Comparison of ENCODE assay signal across 20 mouse cellular contexts in genomic region chr17:27580392-27581068, GRCm38 (mm10). TPM values are rescaled to one million over a fixed set of nuclear protein-coding genes. Genes with fewer than 3 reads are reported as not detected.
A peak's percentile ranks its signal among the peaks of the same experiment; 100 is the strongest.
DNase-seq lines count a peak whose midpoint lies in the region; ATAC-seq and TF ChIP-seq lines count a peak whose summit lies in the region.
"Had no signal": no experiment of that assay in that cellular context is flagged by ENCODE, and none has a peak within 500 bp of the region (broad histone marks: within the 10 kb centered on the region; RNA-seq: fewer than 3 reads in every experiment).

No protein-coding gene starts in this region.

- TF ChIP-seq EP300 in stomach, postnatal 0 days (optimal IDR thresholded peaks at IDR 0.05), result no peak

- no peak overlapping the region for H3K9ac ChIP-seq in forebrain, embryonic 15.5 days (replicated peaks)
- no peak overlapping the region for H3K9ac ChIP-seq in forebrain, embryonic 16.5 days (replicated peaks; ENCODE audit: low read depth, low read length)
- no peak overlapping the region for H3K9ac ChIP-seq in stomach, postnatal 0 days (ENCODE audit: low read length)
- H3K9ac ChIP-seq: embryonic facial prominence, embryonic 13.5 days; hindbrain, embryonic 13.5 days; neural tube, embryonic 13.5 days had no signal

- H3K27me3 ChIP-seq in forebrain, embryonic 15.5 days, result no peaks in the 10 kb centered on the region
- H3K27me3 ChIP-seq in forebrain, embryonic 16.5 days (replicated peaks; ENCODE audit: control insufficient read depth, insufficient read depth, low read length), result no peaks in the 10 kb centered on the region
- H3K27me3 ChIP-seq in stomach, postnatal 0 days (ENCODE audit: control insufficient read depth, insufficient read depth, low read length), result no peaks in the 10 kb centered on the region
- H3K27me3 ChIP-seq: embryonic facial prominence, embryonic 13.5 days; hindbrain, embryonic 13.5 days; neural tube, embryonic 13.5 days had no signal

- no peak overlapping the region for H3K4me2 ChIP-seq in forebrain, embryonic 15.5 days (replicated peaks)
- H3K4me2 ChIP-seq in forebrain, embryonic 16.5 days (ENCODE audit: low read length), result no peak overlapping the region
- no peak overlapping the region for H3K4me2 ChIP-seq in stomach, postnatal 0 days (replicated peaks; ENCODE audit: low read depth)
- H3K4me2 ChIP-seq: embryonic facial prominence, embryonic 13.5 days; hindbrain, embryonic 13.5 days; midbrain, embryonic 11.5 days; neural tube, embryonic 13.5 days had no signal

- WGBS in forebrain, embryonic 15.5 days, result 87% methylated on average over 20 of the region's 20 CpGs
- 89% methylated on average over 20 of the region's 20 CpGs for WGBS in forebrain, embryonic 16.5 days
- WGBS in stomach, postnatal 0 days, result 73% methylated on average over 20 of the region's 20 CpGs

- peak overlapping the region; percentile 63; the same call in 1 of the 2 replicates for H3K27ac ChIP-seq in forebrain, embryonic 15.5 days (replicated peaks)
- no peak overlapping the region for H3K27ac ChIP-seq in forebrain, embryonic 16.5 days (ENCODE audit: low read length)
- H3K27ac ChIP-seq in stomach, postnatal 0 days (replicated peaks), result no peak overlapping the region
- H3K27ac ChIP-seq: embryonic facial prominence, embryonic 13.5 days; heart, adult 2 months; hindbrain, embryonic 13.5 days; neural tube, embryonic 13.5 days had no signal

- peak; percentile 70 for DNase-seq in right cerebral cortex, adult 18-20 months
- DNase-seq in right cerebral cortex, postnatal 14 days, result no peak
- peak; percentile 63 for DNase-seq in liver
- peak; percentile 50 for DNase-seq in stomach, postnatal 0 days (ENCODE audit: low spot score)
- no peak for DNase-seq in ovary, adult 18-20 months (ENCODE audit: low spot score)
- no peak for DNase-seq in lung, postnatal 25 days (ENCODE audit: low spot score)
- DNase-seq: gastrocnemius, postnatal 10 days; heart, adult 2 months; kidney, adult 11 months; kidney, postnatal 25 days; lung, adult 18-20 months; lung, postnatal 36 days; thymus, adult 2 months had no signal

- peaks cover 7% of the 10 kb centered on the region; the same call in 1 of the 2 replicates for H3K4me1 ChIP-seq in forebrain, embryonic 15.5 days
- H3K4me1 ChIP-seq in forebrain, embryonic 16.5 days (replicated peaks; ENCODE audit: control insufficient read depth, insufficient read depth, low read length), result peaks cover 6% of the 10 kb centered on the region
- no peaks in the 10 kb centered on the region for H3K4me1 ChIP-seq in stomach, postnatal 0 days (replicated peaks; ENCODE audit: control insufficient read depth, insufficient read depth)
- H3K4me1 ChIP-seq: embryonic facial prominence, embryonic 13.5 days; hindbrain, embryonic 13.5 days; neural tube, embryonic 13.5 days had no signal

- H3K9me3 ChIP-seq in forebrain, embryonic 15.5 days, result no peaks in the 10 kb centered on the region
- no peaks in the 10 kb centered on the region for H3K9me3 ChIP-seq in forebrain, embryonic 16.5 days (ENCODE audit: control insufficient read depth, low read length)
- H3K9me3 ChIP-seq in stomach, postnatal 0 days (ENCODE audit: control insufficient read depth, low read length), result no peaks in the 10 kb centered on the region
- H3K9me3 ChIP-seq: embryonic facial prominence, embryonic 13.5 days; hindbrain, embryonic 13.5 days; neural tube, embryonic 13.5 days had no signal

- peaks cover 70% of the 10 kb centered on the region for H3K36me3 ChIP-seq in forebrain, embryonic 15.5 days
- peaks cover 24% of the 10 kb centered on the region for H3K36me3 ChIP-seq in forebrain, embryonic 16.5 days (ENCODE audit: control insufficient read depth, insufficient read depth)
- peaks cover 5% of the 10 kb centered on the region; the same call in 1 of the 2 replicates for H3K36me3 ChIP-seq in stomach, postnatal 0 days (ENCODE audit: control insufficient read depth, insufficient read depth, low read length)

- no peak for TF ChIP-seq CTCF in stomach, postnatal 0 days (IDR thresholded peaks at IDR 0.05; ENCODE audit: low read depth)

- no peak overlapping the region for H3K4me3 ChIP-seq in forebrain, embryonic 15.5 days
- no peak overlapping the region for H3K4me3 ChIP-seq in forebrain, embryonic 16.5 days (replicated peaks; ENCODE audit: low read length)
- no peak overlapping the region for H3K4me3 ChIP-seq in stomach, postnatal 0 days (ENCODE audit: low read depth, low read length)
- H3K4me3 ChIP-seq: embryonic facial prominence, embryonic 13.5 days; heart, adult 2 months; hindbrain, embryonic 13.5 days; neural tube, embryonic 13.5 days had no signal

- no peak for ATAC-seq in forebrain, embryonic 15.5 days (replicated peaks)
- no peak for ATAC-seq in forebrain, embryonic 16.5 days
- no peak for ATAC-seq in stomach, postnatal 0 days (ENCODE audit: low FRiP score, low TSS enrichment)

RNA-seq across cellular contexts. Expression of gene AI413582, which starts 15.0 kb away (rescaled TPM):
- polyA plus RNA-seq in forebrain, embryonic 15.5 days (2015; fragmentation: Nextera tagmentation; extraction: Ambion mirVana), result 34.8 and 37.4 TPM in 2 replicates
- 31.9 and 49.8 TPM in 2 replicates for polyA plus RNA-seq in forebrain, embryonic 16.5 days (2015; fragmentation: Nextera tagmentation; extraction: Ambion mirVana)
- 37.1 and 37.7 TPM in 2 replicates for polyA plus RNA-seq in stomach, postnatal 0 days (2015; fragmentation: Nextera tagmentation; extraction: Ambion mirVana)

RNA-seq across cellular contexts. Expression of gene Hmga1, which starts 24.2 kb away (rescaled TPM):
- polyA plus RNA-seq in forebrain, embryonic 15.5 days (2015; fragmentation: Nextera tagmentation; extraction: Ambion mirVana), result 106 and 121 TPM in 2 replicates
- 107 and 113 TPM in 2 replicates for polyA plus RNA-seq in forebrain, embryonic 16.5 days (2015; fragmentation: Nextera tagmentation; extraction: Ambion mirVana)
- 71.1 and 78.4 TPM in 2 replicates for polyA plus RNA-seq in stomach, postnatal 0 days (2015; fragmentation: Nextera tagmentation; extraction: Ambion mirVana)

RNA-seq across cellular contexts. Expression of gene Nudt3, which starts 42.8 kb away (rescaled TPM):
- 273 and 295 TPM in 2 replicates for polyA plus RNA-seq in forebrain, embryonic 15.5 days (2015; fragmentation: Nextera tagmentation; extraction: Ambion mirVana)
- 272 and 293 TPM in 2 replicates for polyA plus RNA-seq in forebrain, embryonic 16.5 days (2015; fragmentation: Nextera tagmentation; extraction: Ambion mirVana)
- polyA plus RNA-seq in stomach, postnatal 0 days (2015; fragmentation: Nextera tagmentation; extraction: Ambion mirVana), result 40.6 and 43.9 TPM in 2 replicates

RNA-seq across cellular contexts. Expression of gene RPS10-NUDT3, which starts 54.5 kb away (rescaled TPM):
- not detected in 2 replicates for polyA plus RNA-seq in forebrain, embryonic 15.5 days (2015; fragmentation: Nextera tagmentation; extraction: Ambion mirVana)
- polyA plus RNA-seq in forebrain, embryonic 16.5 days (2015; fragmentation: Nextera tagmentation; extraction: Ambion mirVana), result not detected in 2 replicates
- polyA plus RNA-seq in stomach, postnatal 0 days (2015; fragmentation: Nextera tagmentation; extraction: Ambion mirVana), result not detected in 2 replicates
- polyA plus RNA-seq: embryonic facial prominence, embryonic 13.5 days; heart, adult 2 months; heart, postnatal 0 days; hindbrain, embryonic 13.5 days; midbrain, embryonic 11.5 days; neural tube, embryonic 13.5 days; thymus, adult 2 months had no signal

RNA-seq across cellular contexts. Expression of gene Rps10, which starts 55.9 kb away (rescaled TPM):
- 578 and 580 TPM in 2 replicates for polyA plus RNA-seq in forebrain, embryonic 15.5 days (2015; fragmentation: Nextera tagmentation; extraction: Ambion mirVana)
- 467 and 512 TPM in 2 replicates for polyA plus RNA-seq in forebrain, embryonic 16.5 days (2015; fragmentation: Nextera tagmentation; extraction: Ambion mirVana)
- polyA plus RNA-seq in stomach, postnatal 0 days (2015; fragmentation: Nextera tagmentation; extraction: Ambion mirVana), result 828 and 879 TPM in 2 replicates

Comparison
In these comparisons a context has a peak if more than half of its experiments do, and no peak if none do; other contexts are left out.
1. DNase-seq: peak in right cerebral cortex, adult 18-20 months (single experiment), liver (single experiment) and stomach, postnatal 0 days (single experiment); none in right cerebral cortex, postnatal 14 days (single experiment), ovary, adult 18-20 months (single experiment) and lung, postnatal 25 days (single experiment).